Comparison of ENCODE assay signal across 8 mouse cellular contexts in the genomic region with DNA sequence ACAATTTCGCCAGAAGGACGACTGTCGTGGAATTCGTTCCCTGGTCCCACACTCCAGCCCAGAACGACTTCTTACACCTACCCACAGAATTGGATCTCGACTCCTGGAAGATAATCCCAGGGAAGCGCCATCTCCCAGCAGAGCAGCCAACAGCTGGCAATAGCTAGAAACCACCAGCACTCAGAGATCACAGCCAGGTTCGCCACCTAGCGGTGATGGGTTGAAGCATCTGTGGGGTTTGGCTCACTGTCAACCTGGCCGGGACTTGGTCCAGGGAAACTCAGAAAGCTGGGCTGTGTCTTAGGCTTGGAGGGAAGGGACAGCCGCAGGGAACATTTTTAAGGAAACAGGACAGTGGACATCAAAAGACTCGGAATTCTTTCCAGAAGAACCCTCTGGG. TPM values are rescaled to one million over a fixed set of nuclear protein-coding genes. Genes with fewer than 3 reads are reported as not detected.
DNase-seq lines count a peak whose midpoint lies in the region; ATAC-seq and TF ChIP-seq lines count a peak whose summit lies in the region.

No protein-coding gene starts in this region.

- TF ChIP-seq CTCF in liver, embryonic 14.5 days (IDR thresholded peaks at IDR 0.05; ENCODE audit: low read depth) = peak; percentile 99

- H3K4me2 ChIP-seq in forebrain, embryonic 11.5 days (ENCODE audit: low read depth, low read length, severe bottlenecking) = peak overlapping the region; percentile 37; the same call in 1 of the 2 replicates
- H3K4me2 ChIP-seq in heart, embryonic 16.5 days (ENCODE audit: low read depth, low read length) = peak overlapping the region; percentile 30
- H3K4me2 ChIP-seq in liver, embryonic 14.5 days (ENCODE audit: low read depth) = no peak overlapping the region
- 0 out of 2 replicates have a peak overlapping the region, but pooled peaks have one; percentile 15 for H3K4me2 ChIP-seq in neural tube, embryonic 11.5 days (ENCODE audit: low read depth)
- peak overlapping the region; percentile 48 for H3K4me2 ChIP-seq in stomach, embryonic 16.5 days (ENCODE audit: low read depth, low read length)

- H3K27me3 ChIP-seq in forebrain, embryonic 11.5 days (ENCODE audit: control insufficient read depth, insufficient read depth, low read length) = no peaks in the 10 kb centered on the region
- no peaks in the 10 kb centered on the region for H3K27me3 ChIP-seq in heart, embryonic 16.5 days (ENCODE audit: control insufficient read depth, insufficient read depth, low read length)
- no peaks in the 10 kb centered on the region; the same call in none of the 2 replicates for H3K27me3 ChIP-seq in liver, embryonic 14.5 days (ENCODE audit: control insufficient read depth, insufficient read depth, low read length)
- no peaks in the 10 kb centered on the region for H3K27me3 ChIP-seq in neural tube, embryonic 11.5 days (ENCODE audit: control insufficient read depth, insufficient read depth, low read length)
- no peaks in the 10 kb centered on the region for H3K27me3 ChIP-seq in stomach, embryonic 16.5 days (ENCODE audit: control insufficient read depth, insufficient read depth, low read length)

- H3K9ac ChIP-seq in forebrain, embryonic 11.5 days (ENCODE audit: low read length) = peak overlapping the region; percentile 43
- H3K9ac ChIP-seq in heart, embryonic 16.5 days (ENCODE audit: low read length) = no peak overlapping the region
- H3K9ac ChIP-seq in liver, embryonic 14.5 days (replicated peaks) = no peak overlapping the region
- H3K9ac ChIP-seq in neural tube, embryonic 11.5 days (ENCODE audit: low read length) = no peak overlapping the region
- H3K9ac ChIP-seq in stomach, embryonic 16.5 days (ENCODE audit: low read length) = 0 out of 2 replicates have a peak overlapping the region, but pooled peaks have one; percentile 37

- H3K4me1 ChIP-seq in forebrain, embryonic 11.5 days (replicated peaks; ENCODE audit: control insufficient read depth, insufficient read depth, low read length) = peaks cover 4% of the 10 kb centered on the region; the same call in 1 of the 2 replicates
- H3K4me1 ChIP-seq in heart, embryonic 16.5 days (ENCODE audit: control insufficient read depth, insufficient read depth, low read length) = no peaks in the 10 kb centered on the region
- H3K4me1 ChIP-seq in liver, embryonic 14.5 days (replicated peaks; ENCODE audit: control insufficient read depth in 2 of 2, insufficient read depth in 2 of 2, low read length in 1 of 2) = peaks cover 14 to 26% of the 10 kb centered on the region in 2 experiments
- H3K4me1 ChIP-seq in neural tube, embryonic 11.5 days (ENCODE audit: control insufficient read depth, insufficient read depth, low read length) = 0 out of 2 replicates have a peak, but pooled peaks cover 3% of the 10 kb centered on the region
- peaks cover 3% of the 10 kb centered on the region; the same call in 1 of the 2 replicates for H3K4me1 ChIP-seq in stomach, embryonic 16.5 days (ENCODE audit: control insufficient read depth, insufficient read depth, low read length)

- WGBS in forebrain, embryonic 11.5 days = 8% methylated on average over 12 of the region's 12 CpGs
- WGBS in heart, embryonic 16.5 days = 2% methylated on average over 12 of the region's 12 CpGs
- 4% methylated on average over 12 of the region's 12 CpGs for WGBS in liver, embryonic 14.5 days (ENCODE audit: insufficient replicate concordance)
- WGBS in neural tube, embryonic 11.5 days = 5% methylated on average over 12 of the region's 12 CpGs
- WGBS in stomach, embryonic 16.5 days = 1% methylated on average over 12 of the region's 12 CpGs

- H3K9me3 ChIP-seq in forebrain, embryonic 11.5 days (ENCODE audit: control insufficient read depth, low read length) = no peaks in the 10 kb centered on the region
- H3K9me3 ChIP-seq in heart, embryonic 16.5 days (replicated peaks; ENCODE audit: control insufficient read depth, low read length) = no peaks in the 10 kb centered on the region; the same call in 1 of the 2 replicates
- no peaks in the 10 kb centered on the region for H3K9me3 ChIP-seq in liver, embryonic 14.5 days (ENCODE audit: control insufficient read depth, low read length)
- no peaks in the 10 kb centered on the region for H3K9me3 ChIP-seq in neural tube, embryonic 11.5 days (ENCODE audit: control insufficient read depth, low read length)
- H3K9me3 ChIP-seq in stomach, embryonic 16.5 days (replicated peaks; ENCODE audit: control insufficient read depth, low read length) = no peaks in the 10 kb centered on the region; the same call in 1 of the 2 replicates

- H3K27ac ChIP-seq in forebrain, embryonic 11.5 days (ENCODE audit: low read depth, low read length) = no peak overlapping the region
- no peak overlapping the region for H3K27ac ChIP-seq in heart, embryonic 16.5 days (ENCODE audit: low read length)
- no peak overlapping the region for H3K27ac ChIP-seq in liver, embryonic 14.5 days
- no peak overlapping the region for H3K27ac ChIP-seq in neural tube, embryonic 11.5 days (ENCODE audit: low read depth, low read length)
- H3K27ac ChIP-seq in stomach, embryonic 16.5 days (ENCODE audit: low read length) = no peak overlapping the region

- H3K4me3 ChIP-seq in forebrain, embryonic 11.5 days (ENCODE audit: low read depth, low read length) = 0 out of 2 replicates have a peak overlapping the region, but pooled peaks have one; percentile 5
- H3K4me3 ChIP-seq in heart, embryonic 16.5 days (ENCODE audit: low read length) = no peak overlapping the region
- no peak overlapping the region for H3K4me3 ChIP-seq in liver, embryonic 14.5 days (ENCODE audit: insufficient read depth in 1 of 2, low read depth in 2 of 2, low read length in 2 of 2)
- H3K4me3 ChIP-seq in neural tube, embryonic 11.5 days (ENCODE audit: low read depth, low read length) = no peak overlapping the region
- peak overlapping the region; percentile 38 for H3K4me3 ChIP-seq in stomach, embryonic 16.5 days (replicated peaks; ENCODE audit: low read length)

- no peaks in the 10 kb centered on the region for H3K36me3 ChIP-seq in forebrain, embryonic 11.5 days (ENCODE audit: control insufficient read depth, insufficient read depth, low read length)
- H3K36me3 ChIP-seq in heart, embryonic 16.5 days (ENCODE audit: control insufficient read depth, insufficient read depth) = no peaks in the 10 kb centered on the region
- H3K36me3 ChIP-seq in liver, embryonic 14.5 days (replicated peaks; ENCODE audit: control insufficient read depth, insufficient read depth, low read depth) = no peaks in the 10 kb centered on the region
- no peaks in the 10 kb centered on the region for H3K36me3 ChIP-seq in neural tube, embryonic 11.5 days (ENCODE audit: control insufficient read depth, insufficient read depth, low read length)
- H3K36me3 ChIP-seq in stomach, embryonic 16.5 days (ENCODE audit: control insufficient read depth, insufficient read depth, low read length) = no peaks in the 10 kb centered on the region

- DNase-seq in CD8-positive naive resting alpha-beta T cell, adult 2 months (ENCODE audit: low read depth in 2 of 2, low spot score in 2 of 2) = peak; percentile 49 to 68
- peak; percentile 68 for DNase-seq in c-Kit-positive CD71-negative TER-119-negative erythroid progenitor cells, embryonic 14.5 days (ENCODE audit: low read depth)
- peak; percentile 90 for DNase-seq in forebrain, embryonic 11.5 days (ENCODE audit: low spot score)
- DNase-seq in kidney, postnatal 36 days = peak; percentile 94 to 96
- peak in 2 of 3 experiments; percentile 59 to 65 for DNase-seq in liver, embryonic 14.5 days (ENCODE audit: low read depth in 3 of 3, low spot score in 3 of 3)
- DNase-seq in neural tube, embryonic 11.5 days (ENCODE audit: low spot score) = peak; percentile 87

- ATAC-seq in forebrain, embryonic 11.5 days (replicated peaks; ENCODE audit: low FRiP score) = peak; percentile 67; the same call in 1 of the 2 replicates
- ATAC-seq in heart, embryonic 16.5 days (replicated peaks; ENCODE audit: extremely low read depth, insufficient read depth, low FRiP score) = peak; percentile 67
- ATAC-seq in liver, embryonic 14.5 days (ENCODE audit: insufficient read depth) = peak; percentile 58; the same call in 1 of the 2 replicates
- peak; percentile 58; the same call in 1 of the 2 replicates for ATAC-seq in neural tube, embryonic 11.5 days (ENCODE audit: insufficient read depth, low FRiP score, low TSS enrichment)
- ATAC-seq in stomach, embryonic 16.5 days (ENCODE audit: insufficient read depth, low FRiP score) = peak; percentile 74

- TF ChIP-seq EP300 in liver, embryonic 14.5 days (IDR thresholded peaks at IDR 0.05; ENCODE audit: low read depth) = no peak

RNA-seq across cellular contexts. Expression of a gene that starts 19.3 kb away (rescaled TPM):
- 4.7 and 5.0 TPM in 2 replicates for polyA plus RNA-seq in forebrain, embryonic 11.5 days (2014; fragmentation: Nextera tagmentation; extraction: Ambion mirVana)
- polyA plus RNA-seq in heart, embryonic 16.5 days (2015; fragmentation: Nextera tagmentation; extraction: Ambion mirVana) = 2.6 and 6.1 TPM in 2 replicates
- polyA plus RNA-seq in liver, embryonic 14.5 days (2012; rRNA removed) = 0.61 and 0.91 TPM in 2 replicates
- 0.42 and 0.53 TPM in 2 replicates for polyA plus RNA-seq in liver, embryonic 14.5 days (2014; fragmentation: Nextera tagmentation; extraction: Ambion mirVana)
- polyA plus RNA-seq in neural tube, embryonic 11.5 days (2014; fragmentation: Nextera tagmentation; extraction: Ambion mirVana) = 5.2 and 5.3 TPM in 2 replicates
- polyA plus RNA-seq in stomach, embryonic 16.5 days (2015; fragmentation: Nextera tagmentation; extraction: Ambion mirVana) = 12.9 and 15.2 TPM in 2 replicates

RNA-seq across cellular contexts. Expression of a gene that starts 32.9 kb away (rescaled TPM):
- 673 and 736 TPM in 2 replicates for polyA plus RNA-seq in forebrain, embryonic 11.5 days (2014; fragmentation: Nextera tagmentation; extraction: Ambion mirVana)
- 366 and 390 TPM in 2 replicates for polyA plus RNA-seq in heart, embryonic 16.5 days (2015; fragmentation: Nextera tagmentation; extraction: Ambion mirVana)
- 64.1 and 112 TPM in 2 replicates for polyA plus RNA-seq in liver, embryonic 14.5 days (2012; rRNA removed)
- polyA plus RNA-seq in liver, embryonic 14.5 days (2014; fragmentation: Nextera tagmentation; extraction: Ambion mirVana) = 411 and 432 TPM in 2 replicates
- polyA plus RNA-seq in neural tube, embryonic 11.5 days (2014; fragmentation: Nextera tagmentation; extraction: Ambion mirVana) = 645 and 670 TPM in 2 replicates
- polyA plus RNA-seq in stomach, embryonic 16.5 days (2015; fragmentation: Nextera tagmentation; extraction: Ambion mirVana) = 402 and 438 TPM in 2 replicates

Comparison
In these comparisons a context has a peak if more than half of its experiments do, and no peak if none do; other contexts are left out.
1. H3K4me3 ChIP-seq: peak in forebrain, embryonic 11.5 days (single experiment) and stomach, embryonic 16.5 days (single experiment); none in heart, embryonic 16.5 days (single experiment), liver, embryonic 14.5 days (0 of 2) and neural tube, embryonic 11.5 days (single experiment).
2. H3K9ac ChIP-seq: peak in forebrain, embryonic 11.5 days (single experiment) and stomach, embryonic 16.5 days (single experiment); none in heart, embryonic 16.5 days (single experiment), liver, embryonic 14.5 days (single experiment) and neural tube, embryonic 11.5 days (single experiment).
3. Peak in every context shown above with its lines, with median percentiles within 50 percentile points of each other: DNase-seq and ATAC-seq.